Mouse (Mus musculus): Measurements from ENCODE around the gene Galnt18. TPM values are rescaled to one million over a fixed set of nuclear protein-coding genes. Genes with fewer than 3 reads are reported as not detected.

Gene Galnt18
- polyA plus RNA-seq, 1 experiment from 2014 or later: 112 TPM

DNA sequence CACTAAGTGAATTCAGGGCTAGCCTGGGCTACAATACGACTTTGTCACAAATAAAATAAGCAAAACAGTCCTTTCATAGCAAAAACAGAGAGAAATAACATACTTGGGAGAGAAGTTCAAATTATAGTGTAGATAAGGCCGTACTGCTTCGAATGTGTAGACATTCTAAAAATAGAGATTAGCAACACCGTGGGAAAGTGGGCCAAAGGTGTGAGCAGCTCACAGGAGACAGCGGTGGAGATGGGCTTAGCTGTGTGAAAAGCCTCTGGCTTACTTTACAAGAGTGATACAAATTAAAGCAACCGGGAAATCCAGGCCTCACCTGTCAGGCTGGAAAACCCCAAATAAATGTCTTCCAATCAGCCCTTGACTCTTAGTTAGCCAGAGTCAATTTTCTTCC is 241.8 kb downstream of the Galnt18 start:
- no peaks in the 10 kb centered on the region for H3K36me3 ChIP-seq (ENCODE audit: insufficient read depth, low read length)
- ATAC-seq (no peak), DNase-seq (ENCODE audit: low spot score) (no peak)
- no peaks in the 10 kb centered on the region for H3K4me1 ChIP-seq (ENCODE audit: insufficient read depth, low read depth, low read length)
- no peak overlapping the region for H3K4me3 ChIP-seq (ENCODE audit: low read depth, low read length)
- no peak overlapping the region for H3K27ac ChIP-seq (ENCODE audit: low read length)
- WGBS: 62% methylated on average over 6 of the region's 6 CpGs
- H3K27me3 ChIP-seq (replicated peaks; ENCODE audit: insufficient read depth, low read length): no peaks in the 10 kb centered on the region
- no peak overlapping the region for H3K4me2 ChIP-seq (replicated peaks; ENCODE audit: low read depth, low read length)
- TF ChIP-seq EP300 (IDR thresholded peaks at IDR 0.05): no peak
- no peak for TF ChIP-seq CTCF (IDR thresholded peaks at IDR 0.05)
- no peaks in the 10 kb centered on the region for H3K9me3 ChIP-seq (ENCODE audit: low read length)
- no peak overlapping the region for H3K9ac ChIP-seq (replicated peaks; ENCODE audit: low read depth)

DNA sequence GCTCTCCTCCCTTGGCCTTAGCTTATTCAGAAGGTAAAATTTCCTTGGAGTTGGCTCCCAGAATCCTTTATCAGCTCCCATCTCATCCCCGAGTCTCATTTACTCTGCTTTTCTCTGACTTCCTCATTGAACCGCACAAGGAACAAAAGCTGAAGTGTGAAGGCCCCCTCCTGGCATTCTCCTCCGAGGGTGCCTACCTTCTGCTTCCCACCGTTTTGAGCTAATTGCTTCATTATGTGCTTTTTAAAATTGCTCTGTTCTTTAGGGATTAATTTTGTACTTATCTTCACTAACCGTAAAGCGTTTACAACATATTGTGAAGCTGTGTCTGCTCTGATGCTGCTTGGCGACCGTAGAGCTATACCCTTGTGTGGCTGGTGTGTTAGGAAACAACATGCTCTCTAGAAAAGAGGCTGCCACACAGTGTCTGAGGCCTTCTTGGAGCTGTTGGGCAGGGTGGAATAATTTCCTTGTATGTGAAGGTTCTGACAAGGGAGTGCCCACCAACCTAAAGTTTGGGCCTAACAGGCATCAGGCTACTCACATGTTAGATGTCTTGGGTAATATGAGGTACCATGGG is 244.9 kb downstream of the Galnt18 start:
- WGBS: 75% methylated on average over 8 of the region's 8 CpGs
- DNase-seq (ENCODE audit: low spot score): no peak
- TF ChIP-seq EP300 (IDR thresholded peaks at IDR 0.05): no peak
- no peak for TF ChIP-seq CTCF (IDR thresholded peaks at IDR 0.05)

DNA sequence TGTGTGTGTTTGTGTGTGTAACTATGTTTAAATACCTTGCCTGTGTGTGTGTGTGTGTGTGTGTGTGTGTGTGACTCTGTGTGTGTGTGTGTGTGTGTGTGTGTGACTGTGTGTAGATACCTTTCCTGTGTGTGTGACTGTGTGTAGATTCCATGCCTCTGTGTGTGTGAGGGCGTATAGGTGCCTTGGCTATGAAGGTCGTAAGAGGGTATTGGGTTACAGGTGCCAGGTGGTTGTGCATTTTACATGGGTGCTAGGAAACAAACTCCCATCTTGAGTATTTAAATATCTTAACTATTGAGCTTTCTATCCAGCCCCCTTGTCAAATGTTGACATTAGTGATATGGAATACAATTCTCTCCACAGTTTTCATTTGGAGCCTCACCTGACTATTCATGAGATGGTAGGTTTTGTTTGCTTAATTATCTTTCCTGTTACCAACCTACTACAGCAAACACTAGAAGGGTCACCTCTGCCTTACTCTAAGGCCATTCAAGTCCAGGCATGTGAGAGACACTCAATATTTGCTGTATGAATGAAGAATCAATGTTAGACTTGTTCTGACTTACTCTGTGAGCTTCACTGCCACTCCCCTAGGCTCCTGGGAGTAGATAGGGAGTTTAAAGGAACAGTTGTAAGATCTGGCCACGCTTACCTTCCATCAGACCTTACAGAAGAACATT is 250.7 kb downstream of the Galnt18 start:
- DNase-seq (ENCODE audit: low spot score) (peak; percentile 12), ATAC-seq (peak; percentile 57)
- Histone ChIP-seq H3K4me2 (replicated peaks; ENCODE audit: low read depth, low read length) (no peak overlapping the region), H3K27ac (ENCODE audit: low read length) (no peak overlapping the region), H3K27me3 (replicated peaks; ENCODE audit: insufficient read depth, low read length) (no peaks in the 10 kb centered on the region), H3K36me3 (ENCODE audit: insufficient read depth, low read length) (no peaks in the 10 kb centered on the region), H3K4me3 (ENCODE audit: low read depth, low read length) (no peak overlapping the region), H3K4me1 (ENCODE audit: insufficient read depth, low read depth, low read length) (no peaks in the 10 kb centered on the region), H3K9ac (replicated peaks; ENCODE audit: low read depth) (no peak overlapping the region), H3K9me3 (ENCODE audit: low read length) (no peaks in the 10 kb centered on the region)
- no peak for TF ChIP-seq CTCF (IDR thresholded peaks at IDR 0.05)
- no peak for TF ChIP-seq EP300 (IDR thresholded peaks at IDR 0.05)
- 68% methylated on average over 3 of the region's 3 CpGs for WGBS

More for the DNA sequence above, 244.9 kb downstream of the Galnt18 start:
- H3K4me2 ChIP-seq (replicated peaks; ENCODE audit: low read depth, low read length): no peak overlapping the region
- no peaks in the 10 kb centered on the region for H3K27me3 ChIP-seq (replicated peaks; ENCODE audit: insufficient read depth, low read length)
- no peaks in the 10 kb centered on the region for H3K9me3 ChIP-seq (ENCODE audit: low read length)
- H3K27ac ChIP-seq (ENCODE audit: low read length): no peak overlapping the region
- no peaks in the 10 kb centered on the region for H3K36me3 ChIP-seq (ENCODE audit: insufficient read depth, low read length)
- H3K9ac ChIP-seq (replicated peaks; ENCODE audit: low read depth): no peak overlapping the region
- ATAC-seq: no peak
- no peaks in the 10 kb centered on the region for H3K4me1 ChIP-seq (ENCODE audit: insufficient read depth, low read depth, low read length)
- no peak overlapping the region for H3K4me3 ChIP-seq (ENCODE audit: low read depth, low read length)

DNA sequence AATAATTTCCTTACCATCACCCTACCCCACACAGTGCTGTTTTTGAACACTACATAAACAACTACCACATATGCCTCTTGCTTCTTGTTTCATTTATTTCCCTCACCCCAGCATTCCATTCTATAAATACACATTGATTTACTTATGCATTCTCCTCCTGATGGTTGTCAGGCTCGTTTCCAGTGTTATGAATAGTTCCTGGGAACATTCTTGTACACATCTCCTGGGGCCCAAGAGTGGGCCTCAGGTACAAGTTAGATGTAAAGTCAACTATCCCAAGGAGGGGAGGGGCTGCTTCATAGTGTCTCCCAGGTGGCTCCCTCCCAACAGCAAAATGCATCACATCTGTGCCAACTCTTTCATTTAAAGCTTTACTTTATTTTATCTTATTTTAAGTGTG is 251.3 kb downstream of the Galnt18 start:
- 14% methylated on average over 1 of the region's 1 CpGs for WGBS
- Histone ChIP-seq H3K27me3 (replicated peaks; ENCODE audit: insufficient read depth, low read length) (no peaks in the 10 kb centered on the region), H3K4me3 (ENCODE audit: low read depth, low read length) (no peak overlapping the region), H3K9ac (replicated peaks; ENCODE audit: low read depth) (no peak overlapping the region), H3K4me2 (replicated peaks; ENCODE audit: low read depth, low read length) (no peak overlapping the region), H3K4me1 (ENCODE audit: insufficient read depth, low read depth, low read length) (no peaks in the 10 kb centered on the region), H3K9me3 (ENCODE audit: low read length) (no peaks in the 10 kb centered on the region), H3K36me3 (ENCODE audit: insufficient read depth, low read length) (no peaks in the 10 kb centered on the region), H3K27ac (ENCODE audit: low read length) (no peak overlapping the region)
- DNase-seq (ENCODE audit: low spot score): peak; percentile 15
- TF ChIP-seq EP300 (IDR thresholded peaks at IDR 0.05) (peak; percentile 35; the same call in 1 of the 2 replicates), CTCF (IDR thresholded peaks at IDR 0.05) (no peak)
- peak; percentile 55 for ATAC-seq

DNA sequence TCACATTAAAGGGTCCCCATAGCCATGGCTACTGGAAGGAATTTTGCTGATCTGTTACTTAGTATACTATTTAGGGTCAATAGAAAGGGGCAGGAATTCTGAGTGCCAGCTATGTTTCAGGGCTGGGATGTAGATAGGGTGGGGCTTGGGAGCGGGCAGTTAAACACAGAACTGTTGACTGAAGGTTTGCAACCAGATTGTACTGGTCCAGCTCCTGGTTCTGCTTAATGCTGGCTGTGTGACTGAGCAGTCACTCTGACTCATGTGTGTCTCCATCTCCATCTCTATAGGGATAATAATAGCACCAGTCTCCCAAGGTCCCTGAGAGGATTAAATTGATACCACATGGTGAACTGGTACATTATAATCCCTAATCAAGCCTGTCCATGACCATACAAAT is 258.9 kb downstream of the Galnt18 start:
- H3K36me3 ChIP-seq (ENCODE audit: insufficient read depth, low read length): no peaks in the 10 kb centered on the region; the same call in 1 of the 2 replicates
- DNase-seq (ENCODE audit: low spot score) (no peak), ATAC-seq (no peak)
- H3K4me3 ChIP-seq (ENCODE audit: low read depth, low read length): no peak overlapping the region
- no peaks in the 10 kb centered on the region for H3K9me3 ChIP-seq (ENCODE audit: low read length)
- no peak overlapping the region for H3K9ac ChIP-seq (replicated peaks; ENCODE audit: low read depth)
- no peak overlapping the region for H3K4me2 ChIP-seq (replicated peaks; ENCODE audit: low read depth, low read length)
- H3K4me1 ChIP-seq (ENCODE audit: insufficient read depth, low read depth, low read length): no peaks in the 10 kb centered on the region
- WGBS: 89% methylated on average over 1 of the region's 1 CpGs
- no peaks in the 10 kb centered on the region for H3K27me3 ChIP-seq (replicated peaks; ENCODE audit: insufficient read depth, low read length)
- TF ChIP-seq EP300 (IDR thresholded peaks at IDR 0.05) (no peak), CTCF (IDR thresholded peaks at IDR 0.05) (no peak)
- H3K27ac ChIP-seq (ENCODE audit: low read length): no peak overlapping the region

DNA sequence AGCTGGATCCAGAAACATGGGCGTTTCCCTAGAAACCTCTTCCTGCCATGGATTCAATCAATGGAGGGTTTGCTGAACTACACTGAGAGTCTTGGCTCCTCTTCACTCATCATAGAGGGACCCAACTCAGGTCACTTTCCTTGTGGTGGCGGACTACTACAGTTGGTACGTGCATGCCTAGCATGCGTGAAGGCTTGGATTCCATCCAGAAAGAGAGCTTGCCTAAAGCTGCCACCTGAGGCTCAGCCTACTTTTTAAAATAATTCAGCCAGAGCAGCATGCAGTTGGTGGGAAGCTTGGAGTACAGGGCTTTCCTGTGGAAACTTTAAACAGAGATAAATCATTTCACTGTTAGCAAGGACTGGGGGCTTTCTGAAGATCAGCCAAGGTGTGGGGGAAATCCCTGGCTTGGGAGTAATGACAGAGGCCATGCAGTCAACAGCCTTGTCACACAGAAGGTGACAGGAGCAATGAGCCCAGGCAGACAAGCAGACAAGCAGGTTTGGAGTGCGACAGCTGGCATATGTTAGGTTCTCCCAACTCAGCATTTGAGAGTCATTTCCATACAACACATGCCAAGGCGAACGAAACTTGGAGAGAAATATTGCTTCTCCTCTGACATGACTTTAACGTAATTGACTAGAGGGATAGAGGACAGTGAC is 261.1 kb downstream of the Galnt18 start:
- TF ChIP-seq EP300 (IDR thresholded peaks at IDR 0.05) (no peak), CTCF (IDR thresholded peaks at IDR 0.05) (no peak)
- H3K27me3 ChIP-seq (replicated peaks; ENCODE audit: insufficient read depth, low read length): no peaks in the 10 kb centered on the region
- WGBS: 57% methylated on average over 8 of the region's 8 CpGs
- H3K4me1 ChIP-seq (ENCODE audit: insufficient read depth, low read depth, low read length): no peaks in the 10 kb centered on the region
- H3K9ac ChIP-seq (replicated peaks; ENCODE audit: low read depth): no peak overlapping the region
- H3K9me3 ChIP-seq (ENCODE audit: low read length): no peaks in the 10 kb centered on the region
- H3K36me3 ChIP-seq (ENCODE audit: insufficient read depth, low read length): no peaks in the 10 kb centered on the region; the same call in 1 of the 2 replicates
- ATAC-seq (peak; percentile 49; the same call in 1 of the 2 replicates), DNase-seq (ENCODE audit: low spot score) (peak; percentile 67)
- H3K27ac ChIP-seq (ENCODE audit: low read length): no peak overlapping the region
- no peak overlapping the region for H3K4me3 ChIP-seq (ENCODE audit: low read depth, low read length)
- no peak overlapping the region for H3K4me2 ChIP-seq (replicated peaks; ENCODE audit: low read depth, low read length)
